Comparison of ENCODE assay signal across 13 mouse cellular contexts in the genomic region with DNA sequence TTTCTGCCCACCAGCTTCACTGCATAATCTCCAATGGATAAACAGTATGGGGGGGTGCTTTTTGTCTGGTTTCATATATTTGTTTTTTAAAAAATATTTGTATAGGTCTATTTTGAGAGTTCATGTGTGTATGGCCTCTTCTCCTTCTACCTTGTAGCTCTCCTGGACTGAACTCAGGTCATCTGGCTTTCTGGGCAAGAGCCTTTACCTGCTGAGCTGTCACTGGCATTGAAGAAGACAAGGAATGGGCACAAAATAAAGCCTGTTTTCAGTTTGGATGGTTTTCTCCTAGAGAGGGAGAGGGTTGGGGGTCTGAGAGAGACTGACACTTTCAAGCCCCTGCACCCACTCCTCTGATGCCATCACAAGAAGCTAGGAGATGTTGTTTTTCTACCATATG.
"Had no signal": no experiment of that assay in that cellular context is flagged by ENCODE, and none has a peak within 500 bp of the region (broad histone marks: within the 10 kb centered on the region; RNA-seq: fewer than 3 reads in every experiment).

No protein-coding gene starts in this region.

- DNase-seq: liver, postnatal 0 days; lung, adult 2 months; lung, postnatal 14 days; lung, postnatal 4 days; midbrain, embryonic 14.5 days; retina, postnatal 1 day; right cerebral cortex, adult 18-20 months; right cerebral cortex, postnatal 25 days; right cerebral cortex, postnatal 4 days; spleen, adult 18-20 months; thymus, adult 18-20 months; thymus, postnatal 14 days; thymus, postnatal 36 days had no signal
